ENCODE assay signal across 8 mouse cellular contexts in genomic region chr13:60146994-60147856, GRCm38 (mm10). TPM values are rescaled to one million over a fixed set of nuclear protein-coding genes. Genes with fewer than 3 reads are reported as not detected.
DNase-seq lines count a peak whose midpoint lies in the region; ATAC-seq lines count a peak whose summit lies in the region.

No protein-coding gene starts in this region.

- 3% methylated on average over 21 of the region's 21 CpGs for WGBS in heart, embryonic 10.5 days
- WGBS in hindbrain, embryonic 15.5 days, result 2% methylated on average over 21 of the region's 21 CpGs
- WGBS in midbrain, embryonic 14.5 days, result under 1% methylated on average over 21 of the region's 21 CpGs

- H3K4me1 ChIP-seq in heart, embryonic 10.5 days, result peaks cover 17% of the 10 kb centered on the region
- peaks cover 19% of the 10 kb centered on the region for H3K4me1 ChIP-seq in hindbrain, embryonic 15.5 days (replicated peaks)
- peaks cover 21% of the 10 kb centered on the region for H3K4me1 ChIP-seq in midbrain, embryonic 14.5 days (ENCODE audit: control insufficient read depth, insufficient read depth, low read length)

- H3K4me2 ChIP-seq in hindbrain, embryonic 15.5 days, result peak overlapping the region; percentile 59
- peak overlapping the region; percentile 54 for H3K4me2 ChIP-seq in midbrain, embryonic 14.5 days (ENCODE audit: low read length)

- no peaks in the 10 kb centered on the region for H3K27me3 ChIP-seq in heart, embryonic 10.5 days (ENCODE audit: insufficient read depth, poor library complexity, severe bottlenecking)
- H3K27me3 ChIP-seq in hindbrain, embryonic 15.5 days, result no peaks in the 10 kb centered on the region
- no peaks in the 10 kb centered on the region for H3K27me3 ChIP-seq in midbrain, embryonic 14.5 days (ENCODE audit: control insufficient read depth, insufficient read depth, low read length)

- H3K9ac ChIP-seq in hindbrain, embryonic 15.5 days, result peak overlapping the region; percentile 33
- peak overlapping the region; percentile 13; the same call in 1 of the 2 replicates for H3K9ac ChIP-seq in midbrain, embryonic 14.5 days (replicated peaks; ENCODE audit: low read length)

- H3K36me3 ChIP-seq in heart, embryonic 10.5 days, result no peaks in the 10 kb centered on the region
- no peaks in the 10 kb centered on the region for H3K36me3 ChIP-seq in hindbrain, embryonic 15.5 days
- H3K36me3 ChIP-seq in midbrain, embryonic 14.5 days (ENCODE audit: control insufficient read depth, insufficient read depth, low read length), result no peaks in the 10 kb centered on the region

- peak overlapping the region; percentile 57 for H3K4me3 ChIP-seq in heart, embryonic 10.5 days
- H3K4me3 ChIP-seq in hindbrain, embryonic 15.5 days, result peak overlapping the region; percentile 29
- H3K4me3 ChIP-seq in midbrain, embryonic 14.5 days (replicated peaks; ENCODE audit: low read depth, low read length), result peak overlapping the region; percentile 22

- DNase-seq in heart, embryonic 10.5 days (ENCODE audit: low spot score), result no peak
- DNase-seq in heart, adult 18-20 months, result no peak
- DNase-seq in embryo, embryonic 11 days, result peak; percentile 91
- DNase-seq in midbrain, embryonic 14.5 days, result peak; percentile 85
- DNase-seq in urinary bladder, postnatal 10 days (ENCODE audit: low spot score), result no peak
- DNase-seq in layer of hippocampus, adult 18-20 months (ENCODE audit: low spot score in 2 of 2), result no peak
- DNase-seq in thymus, adult 18-20 months, result no peak

- peak overlapping the region; percentile 88 for H3K27ac ChIP-seq in heart, embryonic 10.5 days
- H3K27ac ChIP-seq in hindbrain, embryonic 15.5 days (replicated peaks), result peak overlapping the region; percentile 69
- H3K27ac ChIP-seq in midbrain, embryonic 14.5 days (replicated peaks; ENCODE audit: low read depth, low read length), result peak overlapping the region; percentile 80

- peak; percentile 48 for ATAC-seq in hindbrain, embryonic 15.5 days (ENCODE audit: low FRiP score, low read depth)
- peak; percentile 84 for ATAC-seq in midbrain, embryonic 14.5 days (ENCODE audit: low FRiP score, low TSS enrichment)

- no peaks in the 10 kb centered on the region for H3K9me3 ChIP-seq in heart, embryonic 10.5 days
- no peaks in the 10 kb centered on the region for H3K9me3 ChIP-seq in hindbrain, embryonic 15.5 days
- peaks cover 6% of the 10 kb centered on the region; the same call in 1 of the 2 replicates for H3K9me3 ChIP-seq in midbrain, embryonic 14.5 days (ENCODE audit: control insufficient read depth, low read length)

RNA-seq across cellular contexts. Expression of gene Gas1, which starts 29.9 kb away (rescaled TPM):
- polyA plus RNA-seq in heart, embryonic 10.5 days (2016; fragmentation: Nextera tagmentation; extraction: Ambion mirVana), result 27.4 and 71.7 TPM in 2 replicates
- total RNA-seq in heart, adult 18-20 months (2021), result 10 to 100 TPM; 23.9 to 26.0 TPM
- polyA plus RNA-seq in hindbrain, embryonic 15.5 days (2015; fragmentation: Nextera tagmentation; extraction: Ambion mirVana), result 24.8 and 28.7 TPM in 2 replicates
- 13.8 and 24.2 TPM in 2 replicates for polyA plus RNA-seq in midbrain, embryonic 14.5 days (2014; fragmentation: Nextera tagmentation; extraction: Ambion mirVana)
- 1 to 10 TPM; 7.9 to 9.6 TPM for total RNA-seq in layer of hippocampus, adult 18-20 months (2021)

Comparison
In these comparisons a context has a peak if more than half of its experiments do, and no peak if none do; other contexts are left out.
1. DNase-seq: peak in embryo, embryonic 11 days (single experiment) and midbrain, embryonic 14.5 days (single experiment); none in heart, embryonic 10.5 days (single experiment), heart, adult 18-20 months (0 of 2), urinary bladder, postnatal 10 days (single experiment), layer of hippocampus, adult 18-20 months (0 of 2) and thymus, adult 18-20 months (0 of 2).
2. Peak in every context shown above with its lines, with median percentiles within 50 percentile points of each other: H3K27ac ChIP-seq and H3K4me3 ChIP-seq.